Mouse (Mus musculus) CH12F3 (cell line): ENCODE measurements around the gene Slc27a2.

Experiments
- in situ Hi-C: fragments of 300-500 bp; cut with MboI; formaldehyde crosslinking; loops from 2 replicates; pipeline ENCODE4 v1.14.3; 2020; ENCODE audit warnings: low sequenced_read_pairs

The Slc27a2 gene

GRCm38 (mm10) chr2:126551896-126552295 is 311 bp upstream of the Slc27a2 start:
- in situ Hi-C loops: no loop called here

GRCm38 (mm10) chr2:126553291-126553639 is 1.1 kb downstream of the Slc27a2 start:
- in situ Hi-C loops: no loop called here

GRCm38 (mm10) chr2:126555533-126555932 is 3.3 kb downstream of the Slc27a2 start:
- in situ Hi-C loops: no loop called here

- in situ Hi-C loops: no loop called here
Observed at GRCm38 (mm10) chr2:126560094-126560493, 7.9 kb downstream of the Slc27a2 start.

- in situ Hi-C loops: no loop called here
Observed at GRCm38 (mm10) chr2:126563411-126564105, 11.4 kb downstream of the Slc27a2 start.

- in situ Hi-C loops: no loop called here
Observed at GRCm38 (mm10) chr2:126572163-126572562, 20.0 kb downstream of the Slc27a2 start.

GRCm38 (mm10) chr2:126572747-126573146 is 20.5 kb downstream of the Slc27a2 start:
- in situ Hi-C loops: no loop called here

- in situ Hi-C loops: loop anchor here (25.0 kb wide), 1 partner anchor 412 kb away; no protein-coding TSS in a partner anchor
Observed at GRCm38 (mm10) chr2:126575391-126576176, 23.4 kb downstream of the Slc27a2 start.

- in situ Hi-C loops: loop anchor here (25.0 kb wide), 1 partner anchor 410 kb away; no protein-coding TSS in a partner anchor
Observed at GRCm38 (mm10) chr2:126577362-126577761, 25.2 kb downstream of the Slc27a2 start.

GRCm38 (mm10) chr2:126579282-126579681 is 27.1 kb downstream of the Slc27a2 start:
- in situ Hi-C loops: loop anchor here (25.0 kb wide), 1 partner anchor 408 kb away; no protein-coding TSS in a partner anchor

- in situ Hi-C loops: loop anchor here (25.0 kb wide), 1 partner anchor 403 kb away; no protein-coding TSS in a partner anchor
Observed at GRCm38 (mm10) chr2:126583960-126584359, 31.8 kb downstream of the Slc27a2 start.

- in situ Hi-C loops: loop anchor here (25.0 kb wide), 1 partner anchor 403 kb away; no protein-coding TSS in a partner anchor
Observed at GRCm38 (mm10) chr2:126584621-126585369, 32.6 kb downstream of the Slc27a2 start.

- in situ Hi-C loops: loop anchor here (25.0 kb wide), 1 partner anchor 400 kb away; no protein-coding TSS in a partner anchor
Observed at GRCm38 (mm10) chr2:126587468-126587867, 35.3 kb downstream of the Slc27a2 start.

GRCm38 (mm10) chr2:126591304-126591703 is 39.1 kb downstream of the Slc27a2 start:
- in situ Hi-C loops: loop anchor here (25.0 kb wide), 1 partner anchor 396 kb away; no protein-coding TSS in a partner anchor

- in situ Hi-C loops: loop anchor here (25.0 kb wide), 1 partner anchor 393 kb away; no protein-coding TSS in a partner anchor
Observed at GRCm38 (mm10) chr2:126593831-126594610, 41.8 kb downstream of the Slc27a2 start.

- in situ Hi-C loops: loop anchor here (25.0 kb wide), 1 partner anchor 391 kb away; no protein-coding TSS in a partner anchor
Observed at GRCm38 (mm10) chr2:126596347-126597072, 44.3 kb downstream of the Slc27a2 start.

- in situ Hi-C loops: loop anchor here (25.0 kb wide), 1 partner anchor 390 kb away; no protein-coding TSS in a partner anchor
Observed at GRCm38 (mm10) chr2:126597279-126598241, 45.4 kb downstream of the Slc27a2 start.

GRCm38 (mm10) chr2:126598359-126598758 is 46.2 kb downstream of the Slc27a2 start:
- in situ Hi-C loops: loop anchor here (25.0 kb wide), 1 partner anchor 389 kb away; no protein-coding TSS in a partner anchor
